Mouse (Mus musculus) liver, embryonic 12.5 days (tissue): Measurements from ENCODE around the gene Olfr64. TPM values are rescaled to one million over a fixed set of nuclear protein-coding genes. Genes with fewer than 3 reads are reported as not detected.

Experiments used
- ATAC-seq: fragments of 200-750 bp; cut with Nextera tagmentation; 2 replicates; pipeline ENCODE4 v1.8.0; 2017; ENCODE audit warnings: moderate number of reproducible peaks, mild to moderate bottlenecking, moderate library complexity
- H3K27ac ChIP-seq: fragments of 300-500 bp; sonication (generic); 2 replicates; pipeline ENCODE4 v1.5.1; 2016; ENCODE audit warnings: mild to moderate bottlenecking
- H3K27me3 ChIP-seq: fragments of 300-500 bp; sonication (generic); replicated peaks from 2 replicates; pipeline ENCODE4 v1.6.1; 2016; ENCODE audit warnings: mild to moderate bottlenecking, moderate library complexity
- H3K36me3 ChIP-seq: fragments of 300-500 bp; sonication (generic); 2 replicates; pipeline ENCODE4 v1.6.1; 2016; ENCODE audit warnings: mild to moderate bottlenecking, moderate library complexity
- H3K4me1 ChIP-seq: fragments of 300-500 bp; sonication (generic); 2 replicates; pipeline ENCODE4 v1.6.1; 2016
- H3K4me2 ChIP-seq: fragments of 300-500 bp; sonication (generic); 2 replicates; pipeline ENCODE4 v1.6.1; 2016; ENCODE audit warnings: mild to moderate bottlenecking, moderate library complexity
- H3K4me3 ChIP-seq: fragments of 300-500 bp; sonication (generic); 2 replicates; pipeline ENCODE4 v1.5.1; 2016; ENCODE audit warnings: mild to moderate bottlenecking, moderate library complexity
- H3K9ac ChIP-seq: fragments of 300-500 bp; sonication (generic); 2 replicates; pipeline ENCODE4 v1.6.1; 2016; ENCODE audit warnings: mild to moderate bottlenecking, moderate library complexity
- H3K9me3 ChIP-seq: fragments of 300-500 bp; sonication (generic); replicated peaks from 2 replicates; pipeline ENCODE4 v1.6.1; 2016; ENCODE audit warnings: mild to moderate bottlenecking, moderate library complexity
- WGBS: fragments of 180-500 bp; shearing (Covaris S2); methylation state at CpG from one replicate; pipeline ENCODE4 v1.1.7; 2016; ENCODE audit not compliant: insufficient replicate concordance; 5-methylcytosine and 5-hydroxymethylcytosine counted together
- polyA plus RNA-seq: library from polyadenylated mRNA; unstranded; fragments of >200 nt; fragmentation: Nextera tagmentation; extraction: Ambion mirVana; gene quantifications from 2 replicates; pipeline ENCODE4 v1.2.1, GENCODE M21; 2016

The Olfr64 gene
- not detected in 2 replicates for polyA plus RNA-seq

DNA sequence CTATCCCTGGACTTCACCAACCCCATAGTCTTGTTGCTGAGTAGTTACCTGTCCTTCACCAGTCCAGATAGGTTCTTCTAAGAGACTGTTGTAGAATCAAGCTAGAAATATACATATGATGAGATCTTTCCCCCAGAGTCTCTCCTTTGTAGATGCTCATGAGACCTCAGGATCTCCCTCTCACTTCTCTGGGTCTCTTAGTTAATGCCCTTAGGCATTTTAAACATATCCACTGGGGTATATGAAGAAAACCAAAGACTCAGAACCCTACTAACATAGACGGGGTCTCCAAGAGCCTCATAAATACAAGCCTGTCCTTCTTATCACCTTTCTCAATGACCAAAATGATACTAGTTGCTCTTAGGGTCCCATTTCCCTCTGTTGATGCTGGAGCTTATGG is at the start of gene Olfr64:
Gene Olfr64 (minus strand): TSS at position 101 of the 400 bp plus-strand sequence.
- no peak within 1 kb of the TSS for H3K4me3 ChIP-seq
- no peaks in the 10 kb centered on the region for H3K36me3 ChIP-seq
- no peaks in the 10 kb centered on the region for H3K9me3 ChIP-seq
- no peak within 1 kb of the TSS for H3K9ac ChIP-seq
- no peak for ATAC-seq
- H3K4me2 ChIP-seq = no peak within 1 kb of the TSS
- H3K27ac ChIP-seq = no peak within 1 kb of the TSS
- no peaks in the 10 kb centered on the region for H3K27me3 ChIP-seq
- 70% methylated on average over 1 of the region's 1 CpGs for WGBS
- no peaks in the 10 kb centered on the region for H3K4me1 ChIP-seq

GRCm38 (mm10) chr7:103942730-103943129 is 48.4 kb upstream of the Olfr64 start:
- Histone ChIP-seq H3K4me3 (no peak overlapping the region), H3K27me3 (no peaks in the 10 kb centered on the region), H3K36me3 (no peaks in the 10 kb centered on the region), H3K4me2 (no peak overlapping the region), H3K9me3 (no peaks in the 10 kb centered on the region), H3K4me1 (peaks cover 7% of the 10 kb centered on the region), H3K9ac (peak overlapping the region; percentile 47; the same call in 1 of the 2 replicates), H3K27ac (peak overlapping the region; percentile 76)
- 20% methylated on average over 2 of the region's 2 CpGs for WGBS
- ATAC-seq = peak; percentile 84

- WGBS = 40% methylated on average over 2 of the region's 2 CpGs
- Histone ChIP-seq H3K9ac (no peak within 1 kb of the TSS), H3K27ac (no peak within 1 kb of the TSS), H3K4me3 (no peak within 1 kb of the TSS), H3K4me2 (no peak within 1 kb of the TSS), H3K9me3 (no peaks in the 10 kb centered on the region), H3K27me3 (peaks cover 8% of the 10 kb centered on the region; the same call in 1 of the 2 replicates), H3K4me1 (peaks cover 6% of the 10 kb centered on the region), H3K36me3 (no peaks in the 10 kb centered on the region)
- peak; percentile 58 for ATAC-seq
These were observed 40.0 kb upstream of the Olfr64 start, which contains the start of gene Olfr632 for GRCm38 (mm10) chr7:103934264-103934663. Olfr632 (plus strand) TSS chr7:103934347.

DNA sequence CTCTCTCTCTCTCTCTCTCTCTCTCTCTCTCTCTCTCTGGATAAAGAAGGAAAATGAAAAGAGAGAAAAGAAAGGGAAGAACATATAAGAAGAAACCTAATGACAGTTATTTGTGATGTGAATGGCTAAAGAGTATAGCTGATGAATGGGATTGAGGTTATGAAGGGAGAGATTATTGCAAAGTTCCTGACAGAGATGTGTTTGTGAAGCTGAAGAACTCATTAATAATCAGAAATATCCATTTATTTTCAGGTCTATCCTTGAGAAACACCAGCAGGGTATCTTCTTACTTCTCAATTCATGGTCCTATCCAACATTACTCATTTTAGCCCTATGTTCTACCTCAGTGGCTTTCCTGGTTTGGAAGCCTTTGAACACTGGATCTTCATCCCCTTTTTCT is 34.2 kb upstream of the Olfr64 start, which contains the start of gene Olfr631:
Gene Olfr631 (plus strand): TSS at position 301 of the 400 bp plus-strand sequence.
- H3K4me1 ChIP-seq = no peaks in the 10 kb centered on the region
- no peaks in the 10 kb centered on the region for H3K36me3 ChIP-seq
- no peak within 1 kb of the TSS for H3K27ac ChIP-seq
- ATAC-seq = no peak
- no peaks in the 10 kb centered on the region for H3K9me3 ChIP-seq
- H3K27me3 ChIP-seq = 0 out of 2 replicates have a peak, but pooled peaks cover 5% of the 10 kb centered on the region
- no peak within 1 kb of the TSS for H3K9ac ChIP-seq
- no peak within 1 kb of the TSS for H3K4me3 ChIP-seq
- no peak within 1 kb of the TSS for H3K4me2 ChIP-seq

GRCm38 (mm10) chr7:103915338-103915737 is 21.1 kb upstream of the Olfr64 start:
- peak; percentile 97 for ATAC-seq
- no peak overlapping the region for H3K4me3 ChIP-seq
- peak overlapping the region; percentile 46 for H3K4me2 ChIP-seq
- H3K4me1 ChIP-seq = peaks cover 56% of the 10 kb centered on the region
- no peaks in the 10 kb centered on the region for H3K27me3 ChIP-seq
- no peaks in the 10 kb centered on the region for H3K9me3 ChIP-seq
- no peaks in the 10 kb centered on the region for H3K36me3 ChIP-seq
- H3K27ac ChIP-seq = peak overlapping the region; percentile 90
- H3K9ac ChIP-seq = peak overlapping the region; percentile 61

- no peaks in the 10 kb centered on the region for H3K27me3 ChIP-seq
- H3K36me3 ChIP-seq = no peaks in the 10 kb centered on the region
- peak; percentile 43 for ATAC-seq
- peak overlapping the region; percentile 63 for H3K9ac ChIP-seq
- 32% methylated on average over 8 of the region's 8 CpGs for WGBS
- no peak overlapping the region for H3K4me3 ChIP-seq
- peak overlapping the region; percentile 93 for H3K27ac ChIP-seq
- peak overlapping the region; percentile 45 for H3K4me2 ChIP-seq
- peaks cover 75% of the 10 kb centered on the region for H3K4me1 ChIP-seq
- no peaks in the 10 kb centered on the region for H3K9me3 ChIP-seq
These were observed 18.8 kb upstream of the Olfr64 start for GRCm38 (mm10) chr7:103912969-103913511.

- Histone ChIP-seq H3K36me3 (no peaks in the 10 kb centered on the region), H3K4me1 (peaks cover 66% of the 10 kb centered on the region), H3K9ac (peak overlapping the region; percentile 52), H3K4me2 (peak overlapping the region; percentile 52), H3K27me3 (no peaks in the 10 kb centered on the region), H3K4me3 (no peak overlapping the region), H3K27ac (peak overlapping the region; percentile 93), H3K9me3 (no peaks in the 10 kb centered on the region)
- ATAC-seq = peak; percentile 96
- 5% methylated on average over 3 of the region's 3 CpGs for WGBS
These were observed 15.8 kb upstream of the Olfr64 start for GRCm38 (mm10) chr7:103910047-103910446.

DNA sequence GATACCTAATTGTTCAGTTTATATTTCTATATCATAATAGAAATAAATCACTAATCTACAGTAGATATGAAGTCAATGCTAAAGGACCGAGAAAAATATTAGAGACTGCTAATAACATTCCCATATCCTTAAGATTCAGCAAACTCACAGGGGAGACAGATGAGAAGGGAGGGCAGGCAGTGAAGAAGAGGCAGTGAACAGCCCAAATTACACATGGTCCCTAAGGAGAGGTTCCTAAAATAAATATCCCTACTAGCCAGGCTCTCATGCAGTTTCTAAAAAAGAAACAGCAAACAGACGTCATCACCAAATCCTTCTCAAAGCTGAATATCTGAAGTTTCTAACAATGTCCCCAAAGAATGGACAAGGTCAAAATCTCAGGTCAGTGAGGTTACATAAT is 8.9 kb upstream of the Olfr64 start, which contains the start of gene Olfr65:
Gene Olfr65 (plus strand): TSS at position 301 of the 400 bp plus-strand sequence.
- Histone ChIP-seq H3K27ac (no peak within 1 kb of the TSS), H3K9me3 (no peaks in the 10 kb centered on the region), H3K9ac (no peak within 1 kb of the TSS), H3K27me3 (no peaks in the 10 kb centered on the region), H3K4me2 (no peak within 1 kb of the TSS), H3K36me3 (no peaks in the 10 kb centered on the region), H3K4me3 (no peak within 1 kb of the TSS), H3K4me1 (0 out of 2 replicates have a peak, but pooled peaks cover 4% of the 10 kb centered on the region)
- WGBS = 75% methylated on average over 2 of the region's 2 CpGs
- ATAC-seq = no peak

GRCm38 (mm10) chr7:103886152-103886551 is 8.1 kb downstream of the Olfr64 start, which contains the start of gene Olfr66:
Olfr66 (minus strand) TSS chr7:103886252.
- H3K9me3 ChIP-seq = no peaks in the 10 kb centered on the region
- H3K27me3 ChIP-seq = no peaks in the 10 kb centered on the region

DNA sequence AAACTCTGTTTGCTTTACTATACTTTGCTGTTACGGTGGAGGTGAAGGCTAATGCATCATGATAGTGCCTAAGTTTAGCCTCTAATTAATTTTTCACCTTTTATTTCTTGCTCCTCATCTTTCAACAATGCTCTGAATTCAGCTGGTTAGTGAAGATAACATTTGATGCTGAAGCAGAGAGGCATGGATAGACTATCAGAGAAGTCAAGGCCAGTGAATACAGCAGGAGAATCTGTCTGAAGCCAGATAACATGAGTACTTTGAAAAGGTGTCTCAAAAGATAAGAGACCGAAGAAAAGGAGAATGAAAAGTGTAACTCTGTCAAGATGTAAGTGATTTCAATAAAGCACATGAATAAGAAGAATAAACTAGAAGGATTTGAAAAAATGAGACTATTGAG is 17.2 kb downstream of the Olfr64 start:
- Histone ChIP-seq H3K27me3 (no peaks in the 10 kb centered on the region), H3K4me1 (peaks cover 62% of the 10 kb centered on the region), H3K4me2 (0 out of 2 replicates have a peak overlapping the region, but pooled peaks have one; percentile 25), H3K4me3 (no peak overlapping the region), H3K9ac (0 out of 2 replicates have a peak overlapping the region, but pooled peaks have one; percentile 56), H3K36me3 (no peaks in the 10 kb centered on the region), H3K9me3 (no peaks in the 10 kb centered on the region), H3K27ac (peak overlapping the region; percentile 94)
- 28% methylated on average over 2 of the region's 2 CpGs for WGBS
- peak; percentile 93 for ATAC-seq

More at GRCm38 (mm10) chr7:103886152-103886551, 8.1 kb downstream of the Olfr64 start, which contains the start of gene Olfr66:
- Histone ChIP-seq H3K27ac (no peak within 1 kb of the TSS), H3K4me1 (peaks cover 5% of the 10 kb centered on the region; the same call in 1 of the 2 replicates), H3K36me3 (no peaks in the 10 kb centered on the region), H3K4me2 (no peak within 1 kb of the TSS), H3K9ac (no peak within 1 kb of the TSS), H3K4me3 (no peak within 1 kb of the TSS)
- ATAC-seq = no peak

DNA sequence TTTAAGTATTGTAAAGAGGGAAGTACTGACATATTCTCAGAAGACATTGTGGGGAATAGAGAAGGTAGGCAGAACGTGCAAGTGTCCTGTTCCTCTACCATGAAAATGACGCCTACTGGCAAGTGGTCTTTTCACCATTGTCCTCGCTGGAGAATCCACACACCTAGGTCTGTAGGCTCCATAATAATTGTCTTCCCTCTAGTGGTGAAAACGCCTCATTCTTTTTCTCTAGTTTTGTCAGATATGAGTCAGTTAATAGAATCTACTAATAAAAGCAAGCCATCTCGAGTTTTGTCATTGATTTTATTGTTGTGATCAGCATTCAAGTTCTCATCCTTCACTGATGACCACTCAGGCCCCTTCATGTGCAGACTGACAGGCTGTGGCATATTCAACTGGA is 19.8 kb downstream of the Olfr64 start:
- Histone ChIP-seq H3K4me1 (peaks cover 78% of the 10 kb centered on the region), H3K9me3 (no peaks in the 10 kb centered on the region), H3K9ac (peak overlapping the region; percentile 58), H3K27me3 (no peaks in the 10 kb centered on the region), H3K36me3 (no peaks in the 10 kb centered on the region), H3K4me3 (no peak overlapping the region), H3K4me2 (peak overlapping the region; percentile 6; the same call in 1 of the 2 replicates), H3K27ac (peak overlapping the region; percentile 94)
- no peak for ATAC-seq
- 23% methylated on average over 5 of the region's 5 CpGs for WGBS

DNA sequence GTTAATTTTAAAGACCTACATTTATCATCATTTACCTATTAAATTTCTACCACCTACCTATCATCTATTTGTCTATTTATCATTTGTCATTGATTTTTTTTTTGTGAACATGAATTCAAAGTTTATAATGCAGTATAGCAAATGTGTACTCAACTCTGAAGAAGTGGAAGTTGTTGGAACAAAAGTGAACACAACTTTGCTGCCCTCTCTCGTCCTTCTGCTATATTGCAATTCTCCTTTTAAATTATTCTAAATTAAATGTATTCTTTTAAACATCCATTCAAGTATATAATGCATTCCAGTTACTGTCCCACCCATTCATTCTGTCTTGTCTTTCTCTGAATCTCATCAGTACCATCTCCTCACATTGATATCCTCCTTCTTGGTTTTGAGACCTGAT is 21.2 kb downstream of the Olfr64 start:
- peak overlapping the region; percentile 90 for H3K27ac ChIP-seq
- H3K9ac ChIP-seq = peak overlapping the region; percentile 52
- H3K4me3 ChIP-seq = no peak overlapping the region
- no peaks in the 10 kb centered on the region for H3K27me3 ChIP-seq
- no peaks in the 10 kb centered on the region for H3K9me3 ChIP-seq
- 0% methylated on average over 1 of the region's 1 CpGs for WGBS
- H3K36me3 ChIP-seq = no peaks in the 10 kb centered on the region
- ATAC-seq = no peak
- H3K4me2 ChIP-seq = peak overlapping the region; percentile 24
- peaks cover 73% of the 10 kb centered on the region for H3K4me1 ChIP-seq
